Mouse (Mus musculus) hindbrain, embryonic 15.5 days (tissue): Measurements from ENCODE around the gene Mrpl14. TPM values are rescaled to one million over a fixed set of nuclear protein-coding genes. Genes with fewer than 3 reads are reported as not detected.

ENCODE experiments used
- ATAC-seq: fragments of 200-750 bp; cut with Nextera tagmentation; 2 replicates; pipeline ENCODE4 v1.8.0; 2017; ENCODE audit warnings: low read depth, moderate number of reproducible peaks, moderate TSS enrichment; ENCODE audit not compliant: low FRiP score
- H3K27ac ChIP-seq: fragments of 300-500 bp; sonication (generic); replicated peaks from 2 replicates; pipeline ENCODE4 v1.5.1; 2015; ENCODE audit warnings: mild to moderate bottlenecking, inconsistent platforms
- H3K27me3 ChIP-seq: fragments of 300-500 bp; sonication (generic); 2 replicates; pipeline ENCODE4 v1.6.1; 2015; ENCODE audit warnings: control low read depth, inconsistent platforms
- H3K36me3 ChIP-seq: fragments of 300-500 bp; sonication (generic); 2 replicates; pipeline ENCODE4 v1.6.1; 2015; ENCODE audit warnings: control low read depth, inconsistent platforms
- H3K4me1 ChIP-seq: fragments of 300-500 bp; sonication (generic); replicated peaks from 2 replicates; pipeline ENCODE4 v1.6.1; 2015; ENCODE audit warnings: control low read depth, inconsistent platforms
- H3K4me2 ChIP-seq: fragments of 300-500 bp; sonication (generic); 2 replicates; pipeline ENCODE4 v1.6.1; 2015; ENCODE audit warnings: moderate library complexity, mild to moderate bottlenecking, inconsistent platforms
- H3K4me3 ChIP-seq: fragments of 300-500 bp; sonication (generic); 2 replicates; pipeline ENCODE4 v1.5.1; 2015; ENCODE audit warnings: mild to moderate bottlenecking, inconsistent platforms
- H3K9ac ChIP-seq: fragments of 300-500 bp; sonication (generic); 2 replicates; pipeline ENCODE4 v1.6.1; 2015; ENCODE audit warnings: inconsistent platforms
- H3K9me3 ChIP-seq: fragments of 300-500 bp; sonication (generic); 2 replicates; pipeline ENCODE4 v1.6.1; 2016; ENCODE audit warnings: control low read depth, inconsistent platforms
- WGBS: fragments of 180-500 bp; shearing (Covaris S2); methylation state at CpG from one replicate; pipeline ENCODE4 v1.1.7; 2015; 5-methylcytosine and 5-hydroxymethylcytosine counted together
- polyA plus RNA-seq: library from polyadenylated mRNA; unstranded; fragments of >200 nt; fragmentation: Nextera tagmentation; extraction: Ambion mirVana; gene quantifications from 2 replicates; pipeline ENCODE4 v1.2.1, GENCODE M21; 2015

Gene Mrpl14
- polyA plus RNA-seq, 1 experiment from 2014 or later, result 120 TPM

DNA sequence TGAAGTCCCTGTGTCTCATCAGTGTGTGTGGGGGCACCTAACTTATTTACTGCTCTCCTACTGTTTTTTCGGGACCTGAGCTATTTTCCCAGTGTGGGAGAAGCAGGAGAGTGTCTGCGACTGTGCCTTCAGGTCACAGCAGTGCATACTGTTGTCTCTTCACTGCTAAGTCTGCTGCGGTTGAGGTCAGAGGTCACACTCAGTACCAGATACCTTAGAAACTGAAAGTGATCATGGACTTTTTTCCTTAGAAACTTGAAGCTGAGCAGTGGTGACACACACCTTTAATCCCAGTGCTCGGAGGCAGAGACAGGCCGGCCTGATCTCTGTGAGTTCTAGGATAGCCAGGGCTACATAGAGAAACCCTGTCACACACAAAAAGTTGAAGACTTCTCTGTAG, 6.0 kb downstream of the Mrpl14 start:
- ATAC-seq, result no peak
- Histone ChIP-seq H3K27me3 (no peaks in the 10 kb centered on the region), H3K9me3 (no peaks in the 10 kb centered on the region), H3K4me2 (no peak overlapping the region), H3K27ac (no peak overlapping the region), H3K4me3 (no peak overlapping the region), H3K9ac (no peak overlapping the region), H3K36me3 (no peaks in the 10 kb centered on the region), H3K4me1 (peaks cover 8% of the 10 kb centered on the region)
- 85% methylated on average over 5 of the region's 5 CpGs for WGBS

DNA sequence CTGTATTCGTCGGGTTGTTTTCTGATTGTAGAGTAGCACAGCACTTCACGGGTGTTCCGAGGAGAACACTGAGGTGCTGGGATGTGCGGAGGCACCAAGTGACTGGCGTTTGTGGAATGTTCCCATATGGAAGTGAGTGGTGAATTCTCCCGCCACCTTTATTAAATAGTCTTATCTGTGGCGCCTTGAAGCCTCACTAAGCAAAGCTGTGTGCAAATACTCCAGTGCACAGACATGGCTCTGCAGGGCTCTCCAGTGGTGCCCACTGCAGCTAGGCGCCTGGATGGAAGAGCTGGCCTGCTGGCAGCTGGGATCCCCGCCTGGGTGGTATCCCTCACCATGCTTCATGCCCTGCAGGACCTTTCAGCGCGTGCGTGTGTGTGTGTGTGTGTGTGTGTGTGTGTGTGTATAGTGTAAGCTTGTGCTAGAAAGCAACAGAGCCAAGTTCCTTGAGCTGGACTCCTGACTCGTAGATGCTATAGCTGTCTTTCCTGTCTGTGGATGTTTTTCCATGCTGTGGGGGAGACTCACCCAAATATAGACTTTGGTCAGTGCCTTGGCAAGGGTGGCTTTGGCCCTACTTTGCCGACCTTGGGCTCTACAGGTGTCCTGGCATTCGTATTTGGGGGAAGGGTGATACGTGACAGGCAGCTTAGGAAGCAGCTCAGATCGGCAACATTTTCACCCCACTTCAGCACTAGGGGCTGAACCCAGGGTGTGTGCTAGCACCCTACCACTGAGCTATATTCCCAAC, 7.9 kb downstream of the Mrpl14 start:
- Histone ChIP-seq H3K9ac (no peak overlapping the region), H3K27me3 (no peaks in the 10 kb centered on the region), H3K4me2 (no peak overlapping the region), H3K9me3 (no peaks in the 10 kb centered on the region), H3K27ac (no peak overlapping the region), H3K4me1 (no peaks in the 10 kb centered on the region), H3K36me3 (peaks cover 8% of the 10 kb centered on the region; the same call in 1 of the 2 replicates), H3K4me3 (no peak overlapping the region)
- WGBS, result 89% methylated on average over 18 of the region's 18 CpGs
- no peak for ATAC-seq

DNA sequence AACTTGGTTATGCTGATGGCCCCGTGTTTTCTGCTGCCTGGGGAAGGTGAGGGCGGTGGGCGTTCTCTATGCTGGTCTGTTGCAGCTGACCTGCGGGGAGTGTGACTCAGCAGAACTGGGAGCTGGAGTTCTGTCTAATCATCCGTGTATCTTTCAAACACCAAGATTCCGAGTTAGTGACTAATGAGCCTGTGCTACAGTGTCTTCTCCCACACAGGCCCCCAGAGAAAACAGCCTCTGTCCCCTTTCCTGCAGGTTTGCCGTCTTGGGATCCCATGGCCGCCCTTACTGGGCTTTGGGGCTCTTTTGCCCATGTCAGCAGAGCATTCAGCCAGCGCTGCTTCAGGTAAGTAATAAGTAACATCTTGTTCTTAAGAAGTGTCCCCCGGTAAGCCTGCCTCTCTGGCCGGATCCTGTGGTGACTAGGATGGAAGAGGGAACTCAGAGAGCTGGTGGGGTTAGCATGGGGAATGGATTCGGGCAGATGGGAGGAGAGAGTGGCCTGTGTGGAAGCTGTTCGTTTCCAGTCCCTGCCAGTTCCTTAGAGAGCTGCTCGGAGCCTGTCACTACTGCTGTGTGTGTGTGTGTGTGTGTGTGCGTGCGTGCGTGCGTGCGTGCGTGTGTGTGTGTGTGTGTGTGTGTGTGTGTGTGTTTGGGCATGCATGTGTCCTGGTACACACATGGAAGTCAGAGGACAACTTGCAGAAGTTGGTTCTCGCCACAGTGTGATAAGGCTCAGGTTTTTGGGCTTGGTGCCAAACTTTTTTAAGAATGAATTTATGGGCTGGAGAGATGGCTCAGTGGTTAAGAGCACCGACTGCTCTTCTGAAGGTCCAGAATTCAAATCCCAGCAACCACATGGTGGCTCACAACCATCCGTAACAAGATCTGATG, 9.4 kb downstream of the Mrpl14 start:
- H3K4me1 ChIP-seq, result no peaks in the 10 kb centered on the region
- 77% methylated on average over 23 of the region's 23 CpGs for WGBS
- H3K9me3 ChIP-seq, result no peaks in the 10 kb centered on the region
- no peak overlapping the region for H3K4me2 ChIP-seq
- no peaks in the 10 kb centered on the region for H3K27me3 ChIP-seq
- ATAC-seq, result no peak
- no peak overlapping the region for H3K4me3 ChIP-seq
- H3K36me3 ChIP-seq, result peaks cover 13% of the 10 kb centered on the region; the same call in 1 of the 2 replicates
- H3K27ac ChIP-seq, result no peak overlapping the region
- no peak overlapping the region for H3K9ac ChIP-seq

DNA sequence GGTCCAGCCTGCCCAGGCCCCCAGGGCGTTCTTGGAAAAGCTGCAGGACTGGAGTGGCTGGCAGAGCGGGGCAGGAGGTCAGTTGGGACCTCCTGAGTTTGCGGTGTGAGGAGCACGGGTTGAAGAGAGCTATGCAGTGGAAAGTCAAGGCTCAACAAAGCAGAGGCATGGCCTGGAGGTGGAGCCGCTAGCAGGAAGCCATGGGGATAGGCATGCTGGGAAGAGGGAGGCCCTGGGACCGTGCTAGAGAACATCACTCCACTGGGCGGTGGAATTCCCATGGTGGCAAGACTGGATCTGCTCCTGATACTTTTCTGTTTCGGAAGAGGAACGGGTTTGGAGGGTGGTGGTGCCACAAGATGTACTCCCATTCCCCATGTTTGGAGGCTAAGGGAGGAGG, 10.9 kb downstream of the Mrpl14 start:
- Histone ChIP-seq H3K4me2 (no peak overlapping the region), H3K27ac (no peak overlapping the region), H3K27me3 (no peaks in the 10 kb centered on the region), H3K9me3 (no peaks in the 10 kb centered on the region), H3K4me3 (no peak overlapping the region), H3K9ac (no peak overlapping the region), H3K36me3 (peaks cover 13% of the 10 kb centered on the region; the same call in 1 of the 2 replicates), H3K4me1 (no peaks in the 10 kb centered on the region)
- WGBS, result 94% methylated on average over 9 of the region's 9 CpGs
- ATAC-seq, result no peak

DNA sequence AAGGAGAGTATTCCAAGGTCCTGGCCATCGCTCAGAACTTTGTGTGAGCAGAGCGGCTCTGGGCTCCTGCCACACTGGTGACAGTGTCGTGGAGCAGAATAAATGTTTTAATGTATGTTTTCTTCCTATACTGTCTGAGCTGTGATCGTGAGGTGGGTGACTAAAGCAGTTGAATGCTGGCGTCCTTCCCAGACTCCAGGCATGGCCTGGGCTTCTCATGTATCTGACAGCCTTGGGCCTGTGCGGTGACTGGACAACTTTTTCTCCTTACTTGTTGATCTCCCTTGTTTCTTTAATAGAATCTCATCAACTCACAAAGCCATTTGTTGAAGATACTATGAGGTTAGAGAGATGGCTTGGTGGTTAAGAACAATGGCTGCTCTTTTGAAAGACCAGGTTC, 12.2 kb downstream of the Mrpl14 start:
- H3K4me1 ChIP-seq, result no peaks in the 10 kb centered on the region
- ATAC-seq, result no peak
- H3K4me2 ChIP-seq, result no peak overlapping the region
- H3K4me3 ChIP-seq, result no peak overlapping the region
- H3K27ac ChIP-seq, result no peak overlapping the region
- H3K9me3 ChIP-seq, result no peaks in the 10 kb centered on the region
- no peak overlapping the region for H3K9ac ChIP-seq
- no peaks in the 10 kb centered on the region for H3K27me3 ChIP-seq
- 85% methylated on average over 6 of the region's 6 CpGs for WGBS
- H3K36me3 ChIP-seq, result peaks cover 13% of the 10 kb centered on the region; the same call in 1 of the 2 replicates

DNA sequence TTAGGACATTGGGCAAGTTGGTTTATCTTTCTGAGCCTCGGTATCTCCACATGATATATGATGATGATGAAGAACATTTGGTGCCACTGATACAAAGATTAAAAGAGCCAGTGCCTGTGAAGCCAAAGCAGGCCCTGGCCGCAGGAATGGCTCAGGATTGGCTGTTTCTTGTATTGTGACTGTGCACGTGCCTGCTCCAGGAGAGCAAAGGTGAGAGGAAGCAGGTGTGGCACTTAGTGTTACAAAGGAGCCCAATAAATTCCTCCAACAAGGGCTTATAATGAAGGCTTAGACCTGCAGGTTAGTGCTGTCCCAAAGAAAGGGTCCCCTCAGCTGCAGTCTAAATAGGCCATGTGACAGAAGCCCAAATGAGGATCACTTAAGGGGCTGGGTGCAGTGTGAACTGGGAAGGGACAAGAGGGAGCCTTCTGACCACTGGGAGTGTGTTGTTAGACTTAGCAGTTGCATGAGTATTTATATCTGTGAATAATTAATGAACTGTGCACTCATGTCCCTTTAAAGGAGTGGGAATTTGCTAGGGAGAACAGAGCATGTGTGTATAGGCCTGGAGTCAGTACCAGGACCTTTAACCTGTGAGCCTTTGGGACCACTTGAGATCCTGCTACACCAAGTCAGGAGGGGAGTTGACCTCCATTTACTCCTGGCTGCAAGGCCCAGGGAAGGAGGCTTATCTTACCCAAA, 13.1 kb downstream of the Mrpl14 start:
- no peak for ATAC-seq
- H3K27me3 ChIP-seq, result no peaks in the 10 kb centered on the region
- 94% methylated on average over 3 of the region's 3 CpGs for WGBS

DNA sequence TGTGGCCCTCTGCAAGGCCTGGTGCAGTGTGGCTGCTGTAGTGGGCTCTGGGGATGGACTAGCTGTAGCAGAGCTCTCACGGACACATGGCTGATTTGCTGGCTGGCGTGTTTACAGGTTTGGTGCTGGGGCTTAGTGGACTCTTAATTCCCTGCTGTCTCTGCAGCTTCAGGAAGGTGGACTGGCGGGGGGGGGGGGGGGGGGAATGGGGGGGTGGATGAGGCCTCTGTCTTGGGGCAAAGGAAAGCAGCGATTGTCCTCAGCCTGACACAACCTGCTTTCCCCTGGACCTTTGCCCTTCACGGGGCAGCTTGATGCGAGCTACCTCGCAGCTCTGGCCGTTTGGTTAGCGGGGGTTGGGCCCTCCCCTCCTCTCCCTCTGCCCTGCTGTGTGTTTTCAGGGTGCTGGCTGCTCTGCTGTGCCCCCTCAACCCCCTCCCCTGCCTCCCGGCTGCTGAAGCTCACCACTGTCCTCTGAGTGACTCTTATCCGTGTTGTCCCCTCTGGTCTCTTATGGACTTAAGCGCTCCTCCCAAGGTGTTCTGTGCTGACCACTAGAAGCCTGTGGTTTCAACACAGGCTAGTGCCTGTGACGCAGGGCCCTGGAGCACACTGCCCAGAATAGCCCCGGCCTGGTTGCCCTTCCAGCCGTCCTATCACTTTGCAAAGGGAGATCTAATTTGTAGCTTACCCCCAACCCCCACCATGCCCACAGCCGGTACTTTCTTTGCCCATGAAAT, 14.5 kb downstream of the Mrpl14 start:
- no peak overlapping the region for H3K4me2 ChIP-seq
- 59% methylated on average over 10 of the region's 16 CpGs for WGBS
- no peak overlapping the region for H3K9ac ChIP-seq
- H3K27ac ChIP-seq, result no peak overlapping the region
- H3K27me3 ChIP-seq, result no peaks in the 10 kb centered on the region
- H3K4me1 ChIP-seq, result no peaks in the 10 kb centered on the region
- H3K36me3 ChIP-seq, result peaks cover 13% of the 10 kb centered on the region; the same call in 1 of the 2 replicates
- no peaks in the 10 kb centered on the region for H3K9me3 ChIP-seq
- no peak for ATAC-seq
- H3K4me3 ChIP-seq, result no peak overlapping the region

More for the DNA sequence above, 13.1 kb downstream of the Mrpl14 start:
- Histone ChIP-seq H3K27ac (no peak overlapping the region), H3K36me3 (peaks cover 13% of the 10 kb centered on the region; the same call in 1 of the 2 replicates), H3K4me2 (no peak overlapping the region), H3K4me3 (no peak overlapping the region), H3K9ac (no peak overlapping the region), H3K4me1 (no peaks in the 10 kb centered on the region), H3K9me3 (no peaks in the 10 kb centered on the region)

DNA sequence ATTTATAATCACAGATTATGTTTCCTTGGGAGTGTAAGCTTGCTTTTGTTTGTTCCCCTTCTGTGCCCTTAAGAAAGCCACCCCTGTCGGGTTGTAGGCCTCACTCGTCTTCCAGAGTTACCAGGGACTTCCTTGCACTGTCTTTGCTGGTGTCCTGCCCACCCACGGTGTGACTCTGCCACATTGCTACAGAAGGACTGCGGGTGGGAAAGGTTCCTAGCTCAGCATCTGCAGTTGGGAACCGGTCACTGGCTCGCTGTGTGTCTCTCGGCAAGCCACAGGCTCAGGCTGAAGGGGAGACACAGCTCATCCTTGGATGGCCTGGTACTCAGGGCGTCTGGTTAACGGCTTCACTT, 15.1 kb downstream of the Mrpl14 start:
- Histone ChIP-seq H3K4me2 (no peak overlapping the region), H3K9ac (no peak overlapping the region), H3K27me3 (no peaks in the 10 kb centered on the region), H3K36me3 (peaks cover 13% of the 10 kb centered on the region; the same call in 1 of the 2 replicates), H3K27ac (no peak overlapping the region), H3K9me3 (no peaks in the 10 kb centered on the region), H3K4me1 (no peaks in the 10 kb centered on the region), H3K4me3 (no peak overlapping the region)
- ATAC-seq, result no peak
- 73% methylated on average over 9 of the region's 9 CpGs for WGBS

DNA sequence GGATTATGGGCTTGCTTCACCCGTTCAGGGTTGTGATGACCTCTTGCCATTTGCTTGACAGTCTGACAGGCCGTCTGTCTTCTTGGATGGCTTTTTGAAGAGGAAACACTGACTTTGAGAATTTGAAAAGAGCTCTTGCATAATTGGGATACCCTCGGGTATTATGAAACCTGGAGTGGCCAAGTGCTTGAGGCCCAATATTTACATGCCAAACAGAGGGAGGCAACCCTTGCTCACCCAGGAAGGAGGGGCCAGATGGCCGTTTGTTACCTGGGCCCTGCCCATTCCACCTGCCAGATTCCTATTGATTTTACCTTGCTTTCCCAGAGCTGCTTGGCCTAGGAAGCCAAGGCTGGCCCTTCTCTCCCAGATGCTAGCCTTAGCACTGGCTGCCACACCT, 16.1 kb downstream of the Mrpl14 start:
- Histone ChIP-seq H3K9ac (no peak overlapping the region), H3K27me3 (no peaks in the 10 kb centered on the region), H3K4me3 (no peak overlapping the region), H3K27ac (no peak overlapping the region), H3K36me3 (peaks cover 13% of the 10 kb centered on the region; the same call in 1 of the 2 replicates), H3K4me2 (no peak overlapping the region), H3K4me1 (no peaks in the 10 kb centered on the region), H3K9me3 (no peaks in the 10 kb centered on the region)
- no peak for ATAC-seq
- WGBS, result 48% methylated on average over 4 of the region's 4 CpGs

DNA sequence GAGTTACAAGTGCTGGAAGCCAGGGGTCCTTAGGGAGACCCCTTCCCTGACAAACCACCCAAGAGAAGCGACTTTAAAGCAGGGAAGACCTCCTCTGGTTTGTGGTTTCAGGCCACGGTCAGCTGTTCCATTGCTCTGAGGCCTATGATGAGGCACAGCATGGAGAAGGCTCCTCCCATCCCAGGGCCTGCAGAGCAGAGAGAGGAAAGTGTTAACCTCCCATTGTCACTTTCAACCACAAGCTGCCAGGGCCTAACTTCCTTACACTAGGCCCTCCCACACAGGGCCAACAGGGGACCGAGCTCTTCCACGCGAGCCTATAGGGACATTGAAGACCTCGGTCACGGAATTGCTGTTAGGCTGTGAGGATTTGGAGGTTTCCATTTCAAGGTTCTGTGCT, 17.1 kb downstream of the Mrpl14 start:
- H3K4me2 ChIP-seq, result no peak overlapping the region
- no peaks in the 10 kb centered on the region for H3K27me3 ChIP-seq
- 60% methylated on average over 7 of the region's 7 CpGs for WGBS
- H3K4me3 ChIP-seq, result no peak overlapping the region
- no peak for ATAC-seq
- H3K9me3 ChIP-seq, result no peaks in the 10 kb centered on the region
- H3K9ac ChIP-seq, result no peak overlapping the region
- H3K27ac ChIP-seq, result no peak overlapping the region
- H3K36me3 ChIP-seq, result peaks cover 11% of the 10 kb centered on the region; the same call in 1 of the 2 replicates
- no peaks in the 10 kb centered on the region for H3K4me1 ChIP-seq

DNA sequence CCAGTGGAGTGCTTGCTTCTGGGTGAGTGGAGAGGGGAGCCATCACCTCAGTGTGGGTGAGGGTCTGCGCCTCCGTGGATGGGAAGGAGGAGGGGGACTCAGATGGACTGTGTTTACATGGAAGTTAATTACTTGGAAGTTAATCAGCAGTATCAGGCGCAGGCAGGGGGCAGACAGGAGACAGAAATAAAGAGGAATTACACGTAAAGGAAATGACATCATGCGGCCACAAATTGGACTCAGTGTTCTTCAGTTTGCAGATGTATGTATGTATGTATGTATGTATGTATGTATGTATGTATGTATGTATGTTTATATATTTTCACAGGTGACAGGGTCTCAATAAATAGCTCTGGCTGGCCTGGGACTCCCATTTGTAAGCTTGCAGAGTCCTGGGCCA, 20.7 kb downstream of the Mrpl14 start:
- Histone ChIP-seq H3K4me1 (no peaks in the 10 kb centered on the region), H3K9ac (no peak overlapping the region), H3K4me3 (no peak overlapping the region), H3K27me3 (no peaks in the 10 kb centered on the region), H3K36me3 (no peaks in the 10 kb centered on the region), H3K4me2 (no peak overlapping the region), H3K27ac (no peak overlapping the region), H3K9me3 (no peaks in the 10 kb centered on the region)
- 71% methylated on average over 5 of the region's 5 CpGs for WGBS
- no peak for ATAC-seq
